Mouse (Mus musculus) CH12.LX (cell line): ENCODE measurements around the gene Timeless. TPM values are rescaled to one million over a fixed set of nuclear protein-coding genes. Genes with fewer than 3 reads are reported as not detected.

Experiments used
- DNase-seq: peaks from one replicate; pipeline ENCODE4 v3.0.0-alpha.2; 2013; ENCODE audit errors: extremely low read depth
- H3K27ac ChIP-seq: 2 replicates; pipeline ENCODE4 v1.5.1; 2012; ENCODE audit warnings: low read depth, mild to moderate bottlenecking, control low read depth, moderate library complexity; ENCODE audit not compliant: insufficient read depth
- H3K27me3 ChIP-seq: replicated peaks from 2 replicates; pipeline ENCODE3; 2012; ENCODE audit warnings: inconsistent platforms
- H3K36me3 ChIP-seq, 2 experiments: replicated peaks in 1 of 2; 2 replicates each; pipeline versions ENCODE3 to v1.6.1; 2012; ENCODE audit warnings: inconsistent platforms in 1 of 2, low read length in 1 of 2, mild to moderate bottlenecking in 1 of 2, mixed read lengths in 1 of 2, moderate library complexity in 1 of 2; ENCODE audit not compliant: control insufficient read depth in 1 of 2, insufficient read depth in 1 of 2
- H3K4me1 ChIP-seq, 2 experiments: 2 replicates each; pipeline ENCODE4 v1.6.1; 2012; ENCODE audit warnings: inconsistent platforms in 1 of 2, moderate library complexity in 1 of 2; ENCODE audit not compliant: insufficient read depth in 2 of 2, control insufficient read depth in 1 of 2
- H3K4me2 ChIP-seq: 2 replicates; pipeline ENCODE4 v1.6.1; 2012; ENCODE audit warnings: low read depth, mild to moderate bottlenecking, control low read depth; ENCODE audit not compliant: poor library complexity, insufficient read depth, severe bottlenecking
- H3K4me3 ChIP-seq, 3 experiments: fragments of 150-350 bp in 1 of 3; sonication (generic) in 1 of 3; replicated peaks in 1 of 3; 2 replicates each; pipeline versions ENCODE3 to v1.5.1; 2011 to 2012; ENCODE audit warnings: low read depth in 2 of 3, low read length in 2 of 3, mild to moderate bottlenecking in 2 of 3, moderate library complexity in 2 of 3, control low read depth in 1 of 3, improper control_type of control experiment in 1 of 3, inconsistent platforms in 1 of 3, mixed read lengths in 1 of 3; ENCODE audit not compliant: poor library complexity in 1 of 3
- H3K79me2 ChIP-seq: replicated peaks from 2 replicates; pipeline ENCODE4 v1.6.1; 2012; ENCODE audit warnings: mild to moderate bottlenecking, moderate library complexity; ENCODE audit not compliant: control insufficient read depth, poor library complexity, insufficient read depth, severe bottlenecking; ENCODE audit errors: extremely low read depth
- H3K9ac ChIP-seq: 2 replicates; pipeline ENCODE4 v1.6.1; 2012; ENCODE audit warnings: low read depth, mild to moderate bottlenecking, control low read depth, moderate library complexity; ENCODE audit not compliant: insufficient read depth
- H3K9me3 ChIP-seq: replicated peaks from 2 replicates; pipeline ENCODE3; 2012; ENCODE audit warnings: low read length, inconsistent platforms, mixed read lengths
- BHLHE40 ChIP-seq: IDR thresholded peaks from 2 replicates; pipeline ENCODE4 v1.6.1; 2011; ENCODE audit warnings: mild to moderate bottlenecking, low read depth, low read length, improper control_type of control experiment
- CHD1 ChIP-seq: IDR thresholded peaks from 2 replicates; pipeline ENCODE4 v1.6.1; 2012; ENCODE audit warnings: low read depth, low read length, improper control_type of control experiment, inconsistent platforms
- CHD2 ChIP-seq: IDR thresholded peaks from 2 replicates; pipeline ENCODE4 v1.6.1; 2011; ENCODE audit warnings: low read length, improper control_type of control experiment
- CTCF ChIP-seq, 2 experiments: IDR thresholded peaks in 1 of 2; conservative IDR thresholded peaks in 1 of 2; 2 replicates each; pipeline ENCODE4 v1.5.1; 2011 to 2012; ENCODE audit warnings: low read depth in 2 of 2, low read length in 2 of 2, improper control_type of control experiment in 1 of 2, inconsistent platforms in 1 of 2, mild to moderate bottlenecking in 1 of 2, moderate library complexity in 1 of 2
- GABPA ChIP-seq: IDR thresholded peaks from 2 replicates; pipeline ENCODE4 v1.6.1; 2012; ENCODE audit warnings: low read depth, low read length, improper control_type of control experiment, inconsistent platforms; ENCODE audit not compliant: insufficient replicate concordance
- HCFC1 ChIP-seq: IDR thresholded peaks from 2 replicates; pipeline ENCODE4 v1.6.1; 2012; ENCODE audit warnings: low read depth, mild to moderate bottlenecking, inconsistent platforms, low read length, improper control_type of control experiment
- IRF4 ChIP-seq: IDR thresholded peaks from 2 replicates; pipeline ENCODE4 v1.6.1; 2014; ENCODE audit warnings: low read depth, mild to moderate bottlenecking, inconsistent platforms, low read length, improper control_type of control experiment
- JUND ChIP-seq: conservative IDR thresholded peaks from 2 replicates; pipeline ENCODE4 v1.6.1; 2011; ENCODE audit warnings: low read depth, low read length, improper control_type of control experiment
- MAX ChIP-seq: IDR thresholded peaks from 2 replicates; pipeline ENCODE4 v1.6.1; 2011; ENCODE audit warnings: low read length, improper control_type of control experiment
- MAZ ChIP-seq: IDR thresholded peaks from 2 replicates; pipeline ENCODE4 v1.6.1; 2012; ENCODE audit warnings: low read depth, mild to moderate bottlenecking, inconsistent platforms, low read length, improper control_type of control experiment, moderate library complexity
- MXI1 ChIP-seq: IDR thresholded peaks from 2 replicates; pipeline ENCODE4 v1.6.1; 2011; ENCODE audit warnings: mild to moderate bottlenecking, low read depth, low read length, improper control_type of control experiment
- MYC ChIP-seq: IDR thresholded peaks from 2 replicates; pipeline ENCODE4 v1.6.1; 2011; ENCODE audit warnings: low read depth, mild to moderate bottlenecking, improper control_type of control experiment, low read length
- NELFE ChIP-seq: IDR thresholded peaks from 2 replicates; pipeline ENCODE4 v1.6.1; 2011; ENCODE audit warnings: low read depth, low read length, improper control_type of control experiment
- RCOR1 ChIP-seq: conservative IDR thresholded peaks from 2 replicates; pipeline ENCODE4 v1.6.1; 2012; ENCODE audit warnings: low read depth, mild to moderate bottlenecking, inconsistent platforms, low read length, improper control_type of control experiment
- SMC3 ChIP-seq: IDR thresholded peaks from 2 replicates; pipeline ENCODE4 v1.6.1; 2011; ENCODE audit warnings: low read depth, low read length, improper control_type of control experiment
- TCF12 ChIP-seq: IDR thresholded peaks from 2 replicates; pipeline ENCODE4 v1.6.1; 2014; ENCODE audit warnings: low read depth, mild to moderate bottlenecking, inconsistent platforms, low read length, improper control_type of control experiment
- UBTF ChIP-seq: IDR thresholded peaks from 2 replicates; pipeline ENCODE4 v1.6.1; 2012; ENCODE audit warnings: low read depth, mild to moderate bottlenecking, inconsistent platforms, low read length, improper control_type of control experiment, moderate library complexity
- USF1 ChIP-seq: IDR thresholded peaks from 2 replicates; pipeline ENCODE4 v1.6.1; 2014; ENCODE audit warnings: low read depth, mild to moderate bottlenecking, inconsistent platforms, low read length, improper control_type of control experiment
- USF2 ChIP-seq: conservative IDR thresholded peaks from 2 replicates; pipeline ENCODE4 v1.6.1; 2011; ENCODE audit warnings: low read depth, low read length, improper control_type of control experiment
- ZC3H11A ChIP-seq: IDR thresholded peaks from 2 replicates; pipeline ENCODE4 v1.6.1; 2012; ENCODE audit warnings: low read depth, mild to moderate bottlenecking, inconsistent platforms, low read length, improper control_type of control experiment
- ZKSCAN1 ChIP-seq: IDR thresholded peaks from 2 replicates; pipeline ENCODE4 v1.6.1; 2012; ENCODE audit warnings: low read depth, inconsistent platforms, low read length, improper control_type of control experiment, borderline replicate concordance
- ZNF384 ChIP-seq: IDR thresholded peaks from 2 replicates; pipeline ENCODE4 v1.6.1; 2012; ENCODE audit warnings: low read depth, low read length, improper control_type of control experiment, inconsistent platforms
- dilution Hi-C: fragments of 300-500 bp; cut with MboI; formaldehyde crosslinking; loops from 2 replicates; pipeline ENCODE4 v1.14.3; 2020; ENCODE audit warnings: low sequenced_read_pairs; ENCODE audit not compliant: extremely low pct_unique_long_range_greater_than_20kb, extremely low pct_ligation_motif_present
- in situ Hi-C: fragments of 300-500 bp; cut with MboI; formaldehyde crosslinking; loops from 3 replicates; pipeline ENCODE4 v1.14.3; 2019; ENCODE audit warnings: low sequenced_read_pairs, low pct_ligation_motif_present, low pct_unique_long_range_greater_than_20kb, mixed read lengths
- polyA plus RNA-seq: library from polyadenylated mRNA; unstranded; fragments of >175 nt; gene quantifications from 2 replicates; pipeline ENCODE4 v1.2.1, GENCODE M21; 2012; ENCODE audit warnings: low read depth; ENCODE audit not compliant: insufficient read length
- total RNA-seq, 2 experiments: library from RNA; depleted of rRNA; stranded (reverse); fragments of 300-350 nt in 1 of 2; fragments of >200 nt in 1 of 2; gene quantifications; 2 replicates each; pipeline ENCODE4 v1.2.3; 2012 to 2014

Timeless gene
- total and polyA plus RNA-seq, 3 experiments = 31.7 to 65.9 (median 47.2) TPM

GRCm38 (mm10) chr10:128211390-128212108 lies 20.3 kb upstream of the Timeless start, which contains the start of gene Spryd4 (continued):
- TF ChIP-seq NELFE = peak; percentile 70
- TF ChIP-seq TCF12 = peak; percentile 96
- TF ChIP-seq BHLHE40 = 0 out of 2 replicates have a peak, but pooled peaks have one; percentile 19
- TF ChIP-seq MAX = peak; percentile 99
- TF ChIP-seq CTCF (conservative IDR thresholded peaks at IDR 0.05 in 1 of 2, IDR thresholded peaks at IDR 0.05 in 1 of 2; ENCODE audit: low read depth in 2 of 2, low read length in 2 of 2) = no peak
- peak; percentile 95 for TF ChIP-seq USF1
- peak; percentile 95 for TF ChIP-seq USF2
- TF ChIP-seq ZKSCAN1 = no peak
- no peak for TF ChIP-seq MAZ
- TF ChIP-seq ZNF384 = no peak
- peak; percentile 88; the same call in 1 of the 2 replicates for TF ChIP-seq MXI1
- TF ChIP-seq UBTF = no peak
- no peak for TF ChIP-seq GABPA
- peak; percentile 66; the same call in 1 of the 2 replicates for TF ChIP-seq MYC
- peak; percentile 67 for TF ChIP-seq HCFC1
- TF ChIP-seq RCOR1 = no peak
- TF ChIP-seq JUND = no peak

DNA sequence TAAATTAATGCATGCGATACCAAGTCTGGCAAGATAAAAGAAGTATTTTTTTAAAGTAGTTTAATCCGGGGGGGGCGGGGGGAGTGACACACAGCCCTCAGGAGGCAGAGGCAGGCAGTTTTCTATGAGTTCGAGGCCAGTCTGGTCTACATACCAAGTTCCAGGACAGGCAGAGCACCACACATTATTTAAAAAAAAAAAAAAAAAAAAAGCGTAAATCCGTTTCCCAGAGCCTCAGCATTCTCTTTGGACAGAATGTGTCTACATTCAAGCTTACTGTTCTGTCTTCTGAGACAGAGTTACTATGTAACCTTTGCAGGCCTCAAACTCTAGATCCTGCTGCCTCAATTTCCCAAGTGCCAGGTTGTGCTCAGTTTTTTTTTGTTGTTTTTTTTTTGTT lies 19.7 kb upstream of the Timeless start:
- Histone ChIP-seq H3K36me3 (peaks cover 0 to 20% of the 10 kb centered on the region in 2 experiments), H3K27me3 (no peaks in the 10 kb centered on the region), H3K79me2 (peaks cover 16% of the 10 kb centered on the region)
- in situ Hi-C loops = no loop called here
- TF ChIP-seq CHD2 (no peak), USF1 (no peak), ZC3H11A (no peak), ZNF384 (peak; percentile 68), RCOR1 (no peak), GABPA (no peak), IRF4 (0 out of 2 replicates have a peak, but pooled peaks have one; percentile 8), CHD1 (peak; percentile 23; the same call in 1 of the 2 replicates), SMC3 (no peak), MAZ (0 out of 2 replicates have a peak, but pooled peaks have one; percentile 44)
- TF ChIP-seq, all 38 proteins: peak for 4
- no peaks in the 10 kb centered on the region for H3K9me3 ChIP-seq
- peak overlapping the region; percentile 55; the same call in 1 of the 2 replicates for H3K9ac ChIP-seq
- no peak for DNase-seq
- H3K4me1 ChIP-seq = peaks cover 6 to 35% of the 10 kb centered on the region in 2 experiments
- H3K27ac ChIP-seq = no peak overlapping the region
- peak overlapping the region; percentile 80 for H3K4me2 ChIP-seq
- dilution Hi-C loops = no loop called here
- H3K4me3 ChIP-seq = peak overlapping the region in 2 of 3 experiments; percentile 82 to 96
